In the genomic region with DNA sequence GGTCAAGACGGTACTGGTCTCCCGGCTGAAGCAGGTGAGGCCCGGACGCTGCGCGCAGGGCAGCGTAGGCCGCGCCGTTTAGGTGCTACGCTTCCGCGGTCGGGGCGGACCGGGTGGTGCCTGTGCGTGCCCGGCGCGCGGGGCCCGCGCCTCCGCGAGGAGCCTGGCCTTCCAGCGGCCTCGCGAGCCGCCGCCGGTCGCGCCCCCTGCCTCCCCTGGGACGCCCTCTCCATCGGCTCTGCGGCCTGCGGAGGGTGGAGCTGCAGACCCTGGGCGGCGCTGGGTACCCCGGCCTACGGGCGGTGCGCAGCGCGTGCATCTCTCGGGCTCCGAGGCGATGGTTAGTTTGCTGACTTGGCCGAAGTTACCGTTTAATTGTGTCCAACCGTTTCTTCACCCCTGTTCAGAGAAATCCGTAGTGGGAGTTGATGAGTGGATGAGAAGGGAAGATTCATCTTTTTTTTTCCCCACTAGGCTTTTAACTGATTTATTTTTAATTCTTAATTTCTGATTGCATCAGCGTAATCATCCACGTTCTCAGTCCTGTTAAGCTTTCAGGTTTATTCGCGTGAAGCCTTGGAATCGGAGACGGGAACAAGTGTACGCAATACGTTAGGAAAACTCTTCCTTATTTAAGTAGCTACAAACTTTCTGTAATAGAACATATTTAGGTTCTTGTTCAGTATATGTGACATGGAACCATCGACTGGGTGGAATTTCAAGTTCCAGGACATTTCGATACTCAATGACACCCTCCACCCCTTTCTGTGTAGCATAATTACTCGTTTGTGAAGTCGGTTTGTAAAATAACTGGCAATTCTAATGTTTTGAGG, we compare ENCODE assay signal across 8 mouse cellular contexts. TPM values are rescaled to one million over a fixed set of nuclear protein-coding genes. Genes with fewer than 3 reads are reported as not detected.
DNase-seq lines count a peak whose midpoint lies in the region; ATAC-seq and TF ChIP-seq lines count a peak whose summit lies in the region.

No protein-coding gene starts in this region.

- WGBS in bone marrow, adult 2 months, result under 1% methylated on average over 64 of the region's 64 CpGs
- WGBS in forebrain, embryonic 16.5 days, result under 1% methylated on average over 58 of the region's 64 CpGs
- WGBS in midbrain, embryonic 11.5 days, result 1% methylated on average over 56 of the region's 64 CpGs

- no peaks in the 10 kb centered on the region for H3K9me3 ChIP-seq in forebrain, embryonic 16.5 days (ENCODE audit: control insufficient read depth, low read length)
- H3K9me3 ChIP-seq in midbrain, embryonic 11.5 days (ENCODE audit: control insufficient read depth, low read length), result no peaks in the 10 kb centered on the region

- no peaks in the 10 kb centered on the region for H3K27me3 ChIP-seq in forebrain, embryonic 16.5 days (replicated peaks; ENCODE audit: control insufficient read depth, insufficient read depth, low read length)
- no peaks in the 10 kb centered on the region for H3K27me3 ChIP-seq in midbrain, embryonic 11.5 days (ENCODE audit: control insufficient read depth, insufficient read depth, low read length)

- ATAC-seq in forebrain, embryonic 16.5 days, result peak; percentile 69
- ATAC-seq in midbrain, embryonic 11.5 days (ENCODE audit: low FRiP score), result peak; percentile 77

- no peaks in the 10 kb centered on the region; the same call in 1 of the 2 replicates for H3K4me1 ChIP-seq in bone marrow, adult 2 months (ENCODE audit: control insufficient read depth, insufficient read depth, low read length)
- H3K4me1 ChIP-seq in forebrain, embryonic 16.5 days (replicated peaks; ENCODE audit: control insufficient read depth, insufficient read depth, low read length), result peaks cover 13% of the 10 kb centered on the region
- peaks cover 9% of the 10 kb centered on the region for H3K4me1 ChIP-seq in midbrain, embryonic 11.5 days (ENCODE audit: control insufficient read depth, insufficient read depth, low read length)

- no peak for TF ChIP-seq CTCF in bone marrow, adult 2 months (IDR thresholded peaks at IDR 0.05; ENCODE audit: control insufficient read depth, insufficient read depth, low read length)

- TF ChIP-seq POLR2A in bone marrow, adult 2 months (IDR thresholded peaks at IDR 0.05; ENCODE audit: borderline replicate concordance, control insufficient read depth, low read depth, low read length), result no peak

- peak overlapping the region; percentile 61 for H3K4me2 ChIP-seq in forebrain, embryonic 16.5 days (ENCODE audit: low read length)
- H3K4me2 ChIP-seq in midbrain, embryonic 11.5 days, result peak overlapping the region; percentile 61

- peak overlapping the region; percentile 99 for H3K27ac ChIP-seq in bone marrow, adult 2 months (ENCODE audit: control insufficient read depth, insufficient read depth, low read depth, low read length, poor library complexity)
- peak overlapping the region; percentile 99 for H3K27ac ChIP-seq in forebrain, embryonic 16.5 days (ENCODE audit: low read length)
- H3K27ac ChIP-seq in midbrain, embryonic 11.5 days (ENCODE audit: low read depth, low read length), result peak overlapping the region; percentile 97

- peak; percentile 45 for DNase-seq in gastrocnemius, adult 18-20 months (ENCODE audit: low spot score)
- no peak for DNase-seq in gastrocnemius, postnatal 25 days
- peak; percentile 63 for DNase-seq in 3T3-L1 (ENCODE audit: low read depth, low spot score)
- DNase-seq in kidney, postnatal 36 days, result peak; percentile 61 to 73
- DNase-seq in midbrain, embryonic 11.5 days (ENCODE audit: low spot score, missing footprints), result peak; percentile 93
- DNase-seq in testis, postnatal 14 days (ENCODE audit: low spot score), result peak; percentile 86

- H3K9ac ChIP-seq in forebrain, embryonic 16.5 days (replicated peaks; ENCODE audit: low read depth, low read length), result peak overlapping the region; percentile 98
- peak overlapping the region; percentile 97 for H3K9ac ChIP-seq in midbrain, embryonic 11.5 days (ENCODE audit: low read length)

- peak overlapping the region; percentile 88 for H3K4me3 ChIP-seq in bone marrow, adult 2 months (replicated peaks; ENCODE audit: control insufficient read depth, low read depth, low read length)
- peak overlapping the region; percentile 95 for H3K4me3 ChIP-seq in forebrain, embryonic 16.5 days (replicated peaks; ENCODE audit: low read length)
- peak overlapping the region; percentile 94 for H3K4me3 ChIP-seq in midbrain, embryonic 11.5 days (ENCODE audit: low read depth, low read length)

- no peaks in the 10 kb centered on the region; the same call in 1 of the 2 replicates for H3K36me3 ChIP-seq in forebrain, embryonic 16.5 days (ENCODE audit: control insufficient read depth, insufficient read depth)
- no peaks in the 10 kb centered on the region for H3K36me3 ChIP-seq in midbrain, embryonic 11.5 days (ENCODE audit: control insufficient read depth, insufficient read depth, low read length)

RNA-seq across cellular contexts. Expression of a gene that starts 0.7 kb away (rescaled TPM):
- total RNA-seq in gastrocnemius, adult 18-20 months (2021), result 10 to 100 TPM; 16.8 to 19.0 TPM
- total RNA-seq in gastrocnemius, postnatal 25 days (2021), result 10 to 100 TPM; 13.7 to 14.8 TPM
- polyA plus RNA-seq in bone marrow, adult 2 months (2011; ENCODE audit: insufficient read depth, insufficient read length, low replicate concordance, missing spikeins), result 30.5 and 45.1 TPM in 2 replicates
- 68.5 and 73.6 TPM in 2 replicates for polyA plus RNA-seq in forebrain, embryonic 16.5 days (2015; fragmentation: Nextera tagmentation; extraction: Ambion mirVana)
- 65.5 and 66.2 TPM in 2 replicates for polyA plus RNA-seq in midbrain, embryonic 11.5 days (2014; fragmentation: Nextera tagmentation; extraction: Ambion mirVana)

RNA-seq across cellular contexts. Expression of a gene that starts 39.7 kb away (rescaled TPM):
- total RNA-seq in gastrocnemius, adult 18-20 months (2021), result 10 to 100 TPM; 12.0 to 13.4 TPM
- 10 to 100 TPM; 12.0 to 12.2 TPM for total RNA-seq in gastrocnemius, postnatal 25 days (2021)
- polyA plus RNA-seq in bone marrow, adult 2 months (2011; ENCODE audit: insufficient read depth, insufficient read length, low replicate concordance, missing spikeins), result 9.7 and 25.3 TPM in 2 replicates
- polyA plus RNA-seq in forebrain, embryonic 16.5 days (2015; fragmentation: Nextera tagmentation; extraction: Ambion mirVana), result 37.3 and 39.4 TPM in 2 replicates
- polyA plus RNA-seq in midbrain, embryonic 11.5 days (2014; fragmentation: Nextera tagmentation; extraction: Ambion mirVana), result 38.8 and 43.1 TPM in 2 replicates
